Mouse (Mus musculus): ENCODE data around the gene Gm20388.

- TF ChIP-seq TAL1 (conservative IDR thresholded peaks at IDR 0.05; ENCODE audit: low read depth, low read length) = no peak
- no peak for TF ChIP-seq CTCF (IDR thresholded peaks at IDR 0.05; ENCODE audit: low read depth, low read length)
- TF ChIP-seq GATA1 (IDR thresholded peaks at IDR 0.05; ENCODE audit: borderline replicate concordance, low read length) = no peak
- TF ChIP-seq GATA2 (IDR thresholded peaks at IDR 0.05; ENCODE audit: borderline replicate concordance, low read depth, low read length) = no peak
- no peak for TF ChIP-seq POLR2AphosphoS5 (IDR thresholded peaks at IDR 0.05; ENCODE audit: insufficient replicate concordance, low read depth, low read length)
Observed at GRCm38 (mm10) chr8:120012491-120012890, 101.8 kb downstream of the Gm20388 start.

Measured in G1E (cell line).